In the genomic region with DNA sequence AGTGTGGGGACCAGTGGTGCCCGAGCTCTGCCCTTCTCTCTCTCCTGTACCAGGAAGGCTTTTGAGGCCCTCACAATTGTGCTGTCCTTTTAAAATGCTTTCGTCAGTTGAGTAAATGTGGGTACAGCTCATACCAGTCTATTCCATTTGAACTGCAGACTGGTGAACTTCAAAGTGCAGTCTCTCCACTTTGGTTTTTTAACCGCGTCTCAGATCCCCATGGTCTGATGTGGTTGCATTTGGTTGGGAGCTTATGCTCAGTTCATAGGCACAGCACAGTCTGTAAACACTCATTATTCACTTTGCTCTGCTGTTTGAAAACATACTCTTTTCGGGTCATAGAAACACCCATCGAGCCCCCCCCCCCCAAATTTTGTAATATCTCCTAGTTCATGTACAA, we compare ENCODE assay signal across 18 mouse cellular contexts. TPM values are rescaled to one million over a fixed set of nuclear protein-coding genes. Genes with fewer than 3 reads are reported as not detected.
DNase-seq lines count a peak whose midpoint lies in the region; ATAC-seq lines count a peak whose summit lies in the region.
"Had no signal": no experiment of that assay in that cellular context is flagged by ENCODE, and none has a peak within 500 bp of the region (broad histone marks: within the 10 kb centered on the region; RNA-seq: fewer than 3 reads in every experiment).

No protein-coding gene starts in this region.

- no peaks in the 10 kb centered on the region for H3K36me3 ChIP-seq in liver, embryonic 13.5 days
- no peaks in the 10 kb centered on the region for H3K36me3 ChIP-seq in liver, embryonic 11.5 days (ENCODE audit: control insufficient read depth, insufficient read depth, low read length)
- H3K36me3 ChIP-seq in kidney, embryonic 14.5 days (ENCODE audit: control insufficient read depth, insufficient read depth, low read length): no peaks in the 10 kb centered on the region
- H3K36me3 ChIP-seq: limb, embryonic 15.5 days; neural tube, embryonic 15.5 days had no signal

- no peak for ATAC-seq in CD4-positive, CD25-positive, alpha-beta regulatory T cell, adult 4 months
- no peak for ATAC-seq in liver, embryonic 13.5 days (ENCODE audit: low read depth)
- ATAC-seq in liver, embryonic 11.5 days (replicated peaks; ENCODE audit: low FRiP score): no peak
- ATAC-seq in kidney, embryonic 14.5 days (ENCODE audit: low FRiP score, low TSS enrichment): no peak
- ATAC-seq: forebrain, postnatal 0 days; Patski had no signal

- H3K27me3 ChIP-seq in liver, embryonic 13.5 days: peaks cover 22% of the 10 kb centered on the region
- H3K27me3 ChIP-seq in liver, embryonic 11.5 days (replicated peaks; ENCODE audit: control insufficient read depth, insufficient read depth, low read length): 0 out of 2 replicates have a peak, but pooled peaks cover 3% of the 10 kb centered on the region
- H3K27me3 ChIP-seq in kidney, embryonic 14.5 days (ENCODE audit: control insufficient read depth, insufficient read depth, low read length): no peaks in the 10 kb centered on the region
- H3K27me3 ChIP-seq: limb, embryonic 15.5 days; neural tube, embryonic 15.5 days had no signal

- peak overlapping the region; percentile 4; the same call in 1 of the 2 replicates for H3K4me2 ChIP-seq in liver, embryonic 13.5 days
- no peak overlapping the region for H3K4me2 ChIP-seq in liver, embryonic 11.5 days
- H3K4me2 ChIP-seq in kidney, embryonic 14.5 days (replicated peaks; ENCODE audit: low read depth, low read length): no peak overlapping the region
- H3K4me2 ChIP-seq: limb, embryonic 15.5 days; neural tube, embryonic 15.5 days had no signal

- H3K27ac ChIP-seq in liver, embryonic 13.5 days: no peak overlapping the region
- H3K27ac ChIP-seq in liver, embryonic 11.5 days (ENCODE audit: low read depth, low read length): no peak overlapping the region
- no peak overlapping the region for H3K27ac ChIP-seq in kidney, embryonic 14.5 days (ENCODE audit: low read depth, low read length)
- H3K27ac ChIP-seq: gastrocnemius, adult 2 months; limb, embryonic 15.5 days; macrophage; neural tube, embryonic 15.5 days had no signal

- 66% methylated on average over 6 of the region's 6 CpGs for WGBS in liver, embryonic 13.5 days (ENCODE audit: insufficient replicate concordance)
- 88% methylated on average over 6 of the region's 6 CpGs for WGBS in liver, embryonic 11.5 days
- 90% methylated on average over 6 of the region's 6 CpGs for WGBS in kidney, embryonic 14.5 days

- H3K4me1 ChIP-seq in liver, embryonic 13.5 days (replicated peaks): peaks cover 12% of the 10 kb centered on the region
- no peaks in the 10 kb centered on the region for H3K4me1 ChIP-seq in liver, embryonic 11.5 days (replicated peaks; ENCODE audit: control insufficient read depth, insufficient read depth, low read length)
- no peaks in the 10 kb centered on the region for H3K4me1 ChIP-seq in kidney, embryonic 14.5 days (ENCODE audit: control insufficient read depth, insufficient read depth, low read length)

- peak; percentile 27 for DNase-seq in CD4-positive, CD25-positive, alpha-beta regulatory T cell, adult 2 months (ENCODE audit: low read depth, low spot score)
- no peak for DNase-seq in liver, embryonic 13.5 days
- no peak for DNase-seq in liver, embryonic 11.5 days (ENCODE audit: low spot score)
- DNase-seq in thymus, postnatal 14 days: peak; percentile 7
- no peak for DNase-seq in thymus, postnatal 4 days
- no peak for DNase-seq in gastrocnemius, postnatal 10 days
- DNase-seq: cerebellum, postnatal 10 days; embryo, embryonic 11 days; forebrain, postnatal 0 days; gastrocnemius, adult 2 months; kidney, postnatal 10 days; retina, postnatal 1 day had no signal

- H3K9me3 ChIP-seq in liver, embryonic 13.5 days (replicated peaks): no peaks in the 10 kb centered on the region
- no peaks in the 10 kb centered on the region for H3K9me3 ChIP-seq in liver, embryonic 11.5 days (ENCODE audit: control insufficient read depth, low read length)
- no peaks in the 10 kb centered on the region for H3K9me3 ChIP-seq in kidney, embryonic 14.5 days (ENCODE audit: control insufficient read depth, low read length)
- H3K9me3 ChIP-seq: limb, embryonic 15.5 days; neural tube, embryonic 15.5 days had no signal

- H3K4me3 ChIP-seq in liver, embryonic 13.5 days (replicated peaks): no peak overlapping the region
- H3K4me3 ChIP-seq in liver, embryonic 11.5 days (ENCODE audit: low read depth, low read length): no peak overlapping the region
- no peak overlapping the region for H3K4me3 ChIP-seq in kidney, embryonic 14.5 days (ENCODE audit: low read length)
- H3K4me3 ChIP-seq: gastrocnemius, adult 2 months; limb, embryonic 15.5 days; neural tube, embryonic 15.5 days had no signal

- no peak overlapping the region for H3K9ac ChIP-seq in liver, embryonic 13.5 days
- no peak overlapping the region for H3K9ac ChIP-seq in liver, embryonic 11.5 days (ENCODE audit: low read depth, low read length)
- H3K9ac ChIP-seq in kidney, embryonic 14.5 days (ENCODE audit: low read depth, low read length): no peak overlapping the region
- H3K9ac ChIP-seq: forebrain, postnatal 0 days; limb, embryonic 15.5 days; neural tube, embryonic 15.5 days had no signal

RNA-seq across cellular contexts. Expression of gene Sh3bgrl2, which starts 1.7 kb away (rescaled TPM):
- 10 to 100 TPM; 20.8 to 22.4 TPM for polyA plus RNA-seq in CD4-positive, CD25-positive, alpha-beta regulatory T cell, adult 4 months (2017; shearing (Covaris generic))
- 9.6 and 11.9 TPM in 2 replicates for polyA plus RNA-seq in liver, embryonic 13.5 days (2015; fragmentation: Nextera tagmentation; extraction: Ambion mirVana)
- 17.2 and 19.7 TPM in 2 replicates for polyA plus RNA-seq in liver, embryonic 11.5 days (2014; fragmentation: Nextera tagmentation; extraction: Ambion mirVana)
- total RNA-seq in gastrocnemius, postnatal 10 days (2021): 1 to 10 TPM; 1.5 to 1.9 TPM
- 14.9 and 22.7 TPM in 2 replicates for polyA plus RNA-seq in kidney, embryonic 14.5 days (2014; fragmentation: Nextera tagmentation; extraction: Ambion mirVana)

Comparison
In these comparisons a context has a peak if more than half of its experiments do, and no peak if none do; other contexts are left out.
1. DNase-seq: peak in CD4-positive, CD25-positive, alpha-beta regulatory T cell, adult 2 months (single experiment) and thymus, postnatal 14 days (single experiment); none in liver, embryonic 13.5 days (single experiment), liver, embryonic 11.5 days (single experiment), thymus, postnatal 4 days (single experiment) and gastrocnemius, postnatal 10 days (single experiment).